Mouse (Mus musculus) neural tube, embryonic 13.5 days (tissue): ENCODE results near the gene Gpn2. TPM values are rescaled to one million over a fixed set of nuclear protein-coding genes. Genes with fewer than 3 reads are reported as not detected.
A peak's percentile ranks its signal among the peaks of the same experiment; 100 is the strongest.

ENCODE experiments used
- ATAC-seq: fragments of 200-750 bp; cut with Nextera tagmentation; 2 replicates; pipeline ENCODE4 v1.8.0; 2017; ENCODE audit warnings: low read depth, mild to moderate bottlenecking, moderate TSS enrichment, moderate library complexity
- H3K27ac ChIP-seq: fragments of 300-500 bp; sonication (generic); replicated peaks from 2 replicates; pipeline ENCODE4 v1.5.1; 2015; ENCODE audit warnings: moderate library complexity, mild to moderate bottlenecking, inconsistent platforms
- H3K27me3 ChIP-seq: fragments of 300-500 bp; sonication (generic); 2 replicates; pipeline ENCODE4 v1.6.1; 2015; ENCODE audit warnings: mild to moderate bottlenecking, inconsistent platforms
- H3K36me3 ChIP-seq: fragments of 300-500 bp; sonication (generic); 2 replicates; pipeline ENCODE4 v1.6.1; 2015; ENCODE audit warnings: mild to moderate bottlenecking, inconsistent platforms
- H3K4me1 ChIP-seq: fragments of 300-500 bp; sonication (generic); replicated peaks from 2 replicates; pipeline ENCODE4 v1.6.1; 2015; ENCODE audit warnings: inconsistent platforms
- H3K4me2 ChIP-seq: fragments of 300-500 bp; sonication (generic); 2 replicates; pipeline ENCODE4 v1.6.1; 2015; ENCODE audit warnings: inconsistent platforms, mild to moderate bottlenecking, moderate library complexity
- H3K4me3 ChIP-seq: fragments of 300-500 bp; sonication (generic); 2 replicates; pipeline ENCODE4 v1.5.1; 2015; ENCODE audit warnings: mild to moderate bottlenecking, inconsistent platforms
- H3K9ac ChIP-seq: fragments of 300-500 bp; sonication (generic); 2 replicates; pipeline ENCODE4 v1.6.1; 2015; ENCODE audit warnings: moderate library complexity, mild to moderate bottlenecking, inconsistent platforms
- H3K9me3 ChIP-seq: fragments of 300-500 bp; sonication (generic); 2 replicates; pipeline ENCODE4 v1.6.1; 2016; ENCODE audit warnings: inconsistent platforms
- WGBS: fragments of 180-500 bp; shearing (Covaris S2); methylation state at CpG from one replicate; pipeline ENCODE4 v1.1.7; 2015; 5-methylcytosine and 5-hydroxymethylcytosine counted together
- polyA plus RNA-seq: library from polyadenylated mRNA; unstranded; fragments of >200 nt; fragmentation: Nextera tagmentation; extraction: Ambion mirVana; gene quantifications from 2 replicates; pipeline ENCODE4 v1.2.1, GENCODE M21; 2015

Gene Gpn2
- polyA plus RNA-seq, 1 experiment from 2014 or later = 17.7 TPM

DNA sequence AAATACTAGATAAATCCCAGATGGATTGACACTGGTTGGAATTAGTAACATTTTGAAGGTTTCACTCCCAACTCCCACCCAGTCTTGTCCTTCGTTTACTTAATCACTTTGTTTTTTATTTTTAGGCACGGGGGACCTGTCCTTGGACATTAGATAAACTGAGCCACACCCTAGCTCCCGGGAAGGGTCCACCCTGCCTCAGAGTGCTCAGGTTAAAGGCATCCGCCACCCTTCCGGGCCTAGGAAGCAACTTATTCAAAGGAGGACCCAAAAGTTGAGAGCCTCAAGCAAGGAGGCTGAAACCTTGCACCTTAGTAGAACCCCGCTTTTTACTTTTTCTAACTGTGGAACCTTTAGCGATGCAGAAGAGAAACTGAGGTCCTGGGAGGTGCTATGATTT, 15.0 kb downstream of the Gpn2 start:
- 29% methylated on average over 7 of the region's 7 CpGs for WGBS
- peak overlapping the region; percentile 44 for H3K4me3 ChIP-seq
- no peaks in the 10 kb centered on the region for H3K9me3 ChIP-seq
- no peak for ATAC-seq
- H3K27ac ChIP-seq = no peak overlapping the region
- peaks cover 69% of the 10 kb centered on the region for H3K27me3 ChIP-seq
- peaks cover 18% of the 10 kb centered on the region for H3K4me1 ChIP-seq
- peaks cover 11% of the 10 kb centered on the region for H3K36me3 ChIP-seq
- peak overlapping the region; percentile 61 for H3K9ac ChIP-seq
- peak overlapping the region; percentile 67 for H3K4me2 ChIP-seq

DNA sequence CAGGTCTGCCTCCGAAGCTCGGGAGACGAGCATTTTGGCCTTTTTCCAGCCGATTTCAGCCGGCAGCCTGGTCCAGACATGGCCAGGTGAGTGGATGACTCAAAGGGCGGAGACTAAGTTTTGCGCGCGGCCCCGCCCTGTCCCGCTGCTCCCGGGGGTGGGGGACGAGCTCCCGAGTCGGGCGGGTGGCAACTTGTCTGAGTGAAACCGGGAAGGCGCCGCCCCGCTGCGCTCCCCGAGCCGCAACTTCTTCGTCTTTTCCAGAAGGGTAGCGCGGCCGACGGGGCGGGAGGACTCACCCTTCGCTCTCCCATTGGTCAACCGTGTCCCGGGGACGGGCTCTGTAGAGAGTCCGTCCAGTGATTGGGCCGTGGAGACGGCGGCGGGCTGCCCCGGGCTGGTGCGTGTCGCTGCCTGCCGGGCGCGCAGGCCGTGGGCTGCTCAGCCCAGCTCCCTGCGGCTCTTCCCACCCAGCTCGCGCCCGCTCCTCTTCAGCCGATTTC, 15.5 kb downstream of the Gpn2 start:
- H3K9ac ChIP-seq = peak overlapping the region; percentile 61
- ATAC-seq = peak; percentile 94
- peak overlapping the region; percentile 67 for H3K4me2 ChIP-seq
- H3K4me3 ChIP-seq = peak overlapping the region; percentile 44
- no peaks in the 10 kb centered on the region for H3K9me3 ChIP-seq
- H3K36me3 ChIP-seq = peaks cover 14% of the 10 kb centered on the region
- WGBS = under 1% methylated on average over 50 of the region's 50 CpGs
- peaks cover 69% of the 10 kb centered on the region for H3K27me3 ChIP-seq
- no peak overlapping the region for H3K27ac ChIP-seq
- peaks cover 18% of the 10 kb centered on the region for H3K4me1 ChIP-seq

DNA sequence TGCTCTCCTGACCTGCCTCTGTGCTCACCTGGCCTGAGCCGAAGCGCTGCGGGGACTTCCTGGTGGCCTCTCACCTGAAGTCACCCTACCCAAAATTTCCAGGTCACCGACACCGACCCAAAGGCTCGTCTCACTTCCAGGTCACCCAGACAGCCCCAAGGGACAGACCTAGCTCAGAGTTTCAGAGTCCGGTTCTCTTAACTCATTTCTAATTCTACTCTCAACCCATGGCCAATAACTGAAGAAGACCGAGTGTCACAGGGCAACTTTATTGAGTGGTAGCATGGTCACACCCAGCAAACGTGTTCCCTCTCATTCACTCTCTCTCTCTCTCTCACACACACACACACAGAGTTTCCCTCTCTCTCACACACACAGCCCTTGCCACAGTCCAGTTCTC, 16.1 kb downstream of the Gpn2 start:
- Histone ChIP-seq H3K4me1 (peaks cover 18% of the 10 kb centered on the region), H3K9ac (no peak overlapping the region), H3K27me3 (peaks cover 69% of the 10 kb centered on the region), H3K36me3 (peaks cover 17% of the 10 kb centered on the region), H3K9me3 (no peaks in the 10 kb centered on the region), H3K4me2 (peak overlapping the region; percentile 67), H3K4me3 (peak overlapping the region; percentile 44), H3K27ac (no peak overlapping the region)
- 19% methylated on average over 9 of the region's 9 CpGs for WGBS
- ATAC-seq = no peak

DNA sequence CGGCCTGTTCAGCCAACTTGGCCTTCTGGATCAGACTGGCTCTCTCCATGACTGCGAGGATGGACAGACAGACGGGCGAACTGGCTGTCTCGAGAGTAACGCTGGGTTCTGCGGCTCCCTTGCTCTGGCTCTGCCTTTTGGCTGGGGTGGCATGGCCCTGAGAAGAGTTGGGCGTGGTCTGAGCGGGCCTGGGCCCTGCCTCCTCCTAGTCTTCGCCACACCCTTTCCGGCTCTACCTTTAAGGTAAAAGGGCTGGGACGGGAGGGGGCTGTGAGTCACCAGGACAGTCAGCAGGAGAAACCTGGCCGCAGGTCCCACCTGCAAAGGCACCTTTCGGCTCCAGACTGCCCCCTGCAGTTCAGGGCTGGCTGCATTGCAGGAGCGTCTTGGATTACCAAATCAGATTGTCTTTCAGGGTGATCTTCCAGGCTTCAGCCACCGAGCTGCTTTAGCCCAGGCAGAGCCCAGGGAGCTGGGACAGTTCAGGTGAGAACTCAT, 17.6 kb downstream of the Gpn2 start, which contains the start of gene Sfn:
TSS of gene Sfn (minus strand) at position 448 of the 498 bp plus-strand sequence.
- WGBS = under 1% methylated on average over 16 of the region's 16 CpGs
- Histone ChIP-seq H3K9ac (no peak within 1 kb of the TSS), H3K9me3 (no peaks in the 10 kb centered on the region), H3K27ac (no peak within 1 kb of the TSS), H3K4me3 (no peak within 1 kb of the TSS), H3K4me1 (peaks cover 18% of the 10 kb centered on the region), H3K27me3 (peaks cover 69% of the 10 kb centered on the region), H3K4me2 (peak within 1 kb of the TSS; percentile 12; the same call in 1 of the 2 replicates), H3K36me3 (peaks cover 32% of the 10 kb centered on the region)
- no peak for ATAC-seq

DNA sequence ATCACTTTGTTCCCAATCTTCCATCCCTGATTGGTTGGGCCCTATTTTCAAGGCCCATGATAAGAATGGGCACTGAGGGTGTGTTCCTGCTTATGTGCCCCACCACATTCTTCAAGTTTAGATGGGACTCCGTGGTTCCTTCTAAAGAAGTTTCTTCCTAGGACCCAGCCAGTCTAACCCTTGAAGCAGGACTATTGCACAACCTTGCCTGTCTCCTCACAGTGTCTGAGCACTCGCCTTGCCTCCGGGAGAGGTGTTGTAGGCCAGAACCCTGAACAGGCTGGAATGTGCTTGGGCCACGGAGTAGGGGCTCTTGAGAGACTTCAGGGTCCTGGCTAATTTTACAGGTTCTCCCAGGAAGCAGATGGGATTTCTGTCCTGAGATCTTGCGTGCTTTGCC, 18.9 kb downstream of the Gpn2 start:
- Histone ChIP-seq H3K9me3 (no peaks in the 10 kb centered on the region), H3K27me3 (peaks cover 58% of the 10 kb centered on the region), H3K27ac (no peak overlapping the region), H3K4me1 (peaks cover 18% of the 10 kb centered on the region), H3K36me3 (peaks cover 43% of the 10 kb centered on the region), H3K4me3 (no peak overlapping the region), H3K4me2 (no peak overlapping the region), H3K9ac (no peak overlapping the region)
- ATAC-seq = no peak
- WGBS = 90% methylated on average over 5 of the region's 5 CpGs

DNA sequence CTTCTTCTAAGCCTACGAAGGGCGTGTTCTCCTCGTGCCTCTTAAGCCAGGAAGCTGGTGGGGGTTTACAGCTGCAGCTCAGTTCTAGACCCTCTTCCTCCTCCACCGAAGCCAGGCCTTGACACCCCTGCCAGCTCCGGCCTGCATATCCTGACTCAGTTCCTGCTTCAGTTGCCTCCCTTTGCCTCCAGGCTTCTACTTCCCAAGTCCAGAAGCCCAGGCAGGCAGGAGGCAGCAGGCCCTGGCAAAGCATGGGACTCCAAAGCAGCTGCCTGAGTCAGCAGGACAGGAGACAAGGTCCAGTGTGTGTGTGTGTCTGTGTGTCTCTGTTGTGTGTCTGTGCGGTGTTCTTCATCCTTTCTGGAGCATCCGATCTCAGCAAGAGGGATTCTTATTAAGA, 20.0 kb downstream of the Gpn2 start:
- 88% methylated on average over 7 of the region's 7 CpGs for WGBS
- peaks cover 47% of the 10 kb centered on the region for H3K27me3 ChIP-seq
- H3K4me1 ChIP-seq = peaks cover 16% of the 10 kb centered on the region
- H3K4me2 ChIP-seq = no peak overlapping the region
- no peak overlapping the region for H3K9ac ChIP-seq
- H3K9me3 ChIP-seq = no peaks in the 10 kb centered on the region
- H3K4me3 ChIP-seq = no peak overlapping the region
- H3K36me3 ChIP-seq = peaks cover 52% of the 10 kb centered on the region
- ATAC-seq = no peak
- H3K27ac ChIP-seq = no peak overlapping the region

DNA sequence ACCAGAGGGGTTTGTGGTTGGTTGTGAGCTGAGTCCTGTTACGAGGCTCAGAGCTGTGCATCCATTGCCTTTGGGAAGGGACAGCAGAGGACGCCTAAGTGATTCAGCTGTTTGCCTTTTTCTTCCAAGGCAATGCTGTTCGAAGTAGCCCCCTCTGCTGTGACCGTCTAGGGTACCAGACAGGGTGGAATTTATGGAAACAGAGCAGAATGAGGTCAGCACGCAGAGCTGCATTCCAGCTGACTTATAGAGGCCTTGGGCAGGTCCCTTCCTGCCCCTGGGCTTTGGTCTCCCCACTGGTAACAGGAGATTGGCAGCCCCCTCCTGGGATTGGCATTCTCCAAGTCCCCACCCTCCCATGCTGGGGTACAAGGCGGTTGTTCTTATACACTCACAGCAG, 20.7 kb downstream of the Gpn2 start:
- Histone ChIP-seq H3K4me2 (no peak overlapping the region), H3K9me3 (no peaks in the 10 kb centered on the region), H3K4me1 (peaks cover 10% of the 10 kb centered on the region), H3K9ac (no peak overlapping the region), H3K27ac (no peak overlapping the region), H3K4me3 (no peak overlapping the region), H3K36me3 (peaks cover 57% of the 10 kb centered on the region), H3K27me3 (peaks cover 40% of the 10 kb centered on the region)
- no peak for ATAC-seq
- WGBS = 66% methylated on average over 6 of the region's 6 CpGs

DNA sequence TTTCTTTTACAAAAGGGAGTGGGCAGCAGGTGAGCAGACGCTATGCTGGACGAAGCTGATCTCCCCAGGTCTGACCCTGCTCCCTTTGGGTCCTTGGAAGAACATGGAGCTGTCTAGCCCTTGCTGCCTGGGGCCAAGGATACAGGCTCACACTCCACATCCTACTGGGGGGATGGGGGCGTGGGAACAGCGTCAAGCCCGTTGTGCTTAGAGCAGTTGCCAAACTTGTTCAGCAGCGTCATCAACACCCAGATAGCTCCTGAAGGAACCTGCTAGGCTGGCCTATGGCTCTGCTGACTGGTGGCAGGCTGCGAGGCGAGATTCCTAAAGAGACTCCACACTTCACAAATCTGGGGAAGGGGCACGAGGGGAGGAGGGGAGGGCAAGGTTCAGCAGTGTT, 21.2 kb downstream of the Gpn2 start:
- WGBS = 58% methylated on average over 9 of the region's 9 CpGs

DNA sequence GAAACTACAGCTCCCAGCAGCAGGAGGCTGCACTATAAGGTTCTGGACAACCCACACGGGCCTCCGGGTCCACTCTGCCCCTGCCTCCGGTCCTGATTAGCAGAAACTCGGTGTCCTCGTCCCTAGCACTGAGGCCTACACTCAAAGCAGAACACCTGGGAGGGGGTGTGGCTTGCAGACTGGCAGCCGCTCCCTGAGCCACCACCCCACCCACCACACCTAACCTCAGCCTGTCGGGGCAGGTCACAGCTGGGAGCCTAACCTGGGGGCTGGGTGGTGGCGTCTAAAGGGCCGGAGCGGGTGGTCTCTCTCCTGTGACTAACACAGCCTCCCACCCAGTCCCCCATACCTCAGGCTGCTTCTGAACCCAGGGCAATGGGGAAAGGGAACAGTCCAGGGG, 23.1 kb downstream of the Gpn2 start:
- H3K4me2 ChIP-seq = no peak overlapping the region
- no peaks in the 10 kb centered on the region for H3K4me1 ChIP-seq
- peaks cover 17% of the 10 kb centered on the region for H3K27me3 ChIP-seq
- H3K4me3 ChIP-seq = no peak overlapping the region
- H3K36me3 ChIP-seq = peaks cover 78% of the 10 kb centered on the region
- H3K27ac ChIP-seq = no peak overlapping the region
- no peaks in the 10 kb centered on the region for H3K9me3 ChIP-seq
- H3K9ac ChIP-seq = no peak overlapping the region
- ATAC-seq = no peak
- WGBS = 88% methylated on average over 10 of the region's 10 CpGs

More for the DNA sequence above, 21.2 kb downstream of the Gpn2 start:
- Histone ChIP-seq H3K4me2 (no peak overlapping the region), H3K9ac (no peak overlapping the region), H3K4me1 (0 out of 2 replicates have a peak, but pooled peaks cover 5% of the 10 kb centered on the region), H3K36me3 (peaks cover 61% of the 10 kb centered on the region), H3K9me3 (no peaks in the 10 kb centered on the region), H3K27ac (no peak overlapping the region), H3K27me3 (peaks cover 36% of the 10 kb centered on the region), H3K4me3 (no peak overlapping the region)
- no peak for ATAC-seq

DNA sequence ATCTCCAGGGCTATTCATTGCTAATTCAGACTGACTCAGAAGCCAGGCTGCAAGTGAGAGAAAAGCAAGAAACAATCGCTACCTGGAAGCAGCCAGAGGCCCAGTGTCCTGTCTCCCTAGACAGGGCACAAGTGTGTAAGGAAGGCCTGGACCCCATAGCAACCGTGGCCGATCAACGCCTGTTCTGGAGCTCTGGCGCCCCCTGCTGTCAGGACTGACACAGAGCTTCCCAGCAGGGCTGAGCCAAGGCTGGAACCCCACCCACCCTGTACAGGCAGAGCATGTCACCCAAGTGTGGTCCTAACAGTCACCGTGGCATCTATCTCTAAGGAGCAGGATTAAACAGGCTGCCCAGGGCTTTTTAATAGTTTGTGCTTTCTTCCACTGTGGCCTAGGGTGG, 25.6 kb downstream of the Gpn2 start:
- no peak overlapping the region for H3K9ac ChIP-seq
- H3K27me3 ChIP-seq = no peaks in the 10 kb centered on the region
- 23% methylated on average over 6 of the region's 6 CpGs for WGBS
- H3K27ac ChIP-seq = no peak overlapping the region
- no peaks in the 10 kb centered on the region for H3K9me3 ChIP-seq
- H3K4me2 ChIP-seq = no peak overlapping the region
- 0 out of 2 replicates have a peak, but pooled peaks cover 3% of the 10 kb centered on the region for H3K4me1 ChIP-seq
- ATAC-seq = no peak
- no peak overlapping the region for H3K4me3 ChIP-seq
- H3K36me3 ChIP-seq = peaks cover 89% of the 10 kb centered on the region

DNA sequence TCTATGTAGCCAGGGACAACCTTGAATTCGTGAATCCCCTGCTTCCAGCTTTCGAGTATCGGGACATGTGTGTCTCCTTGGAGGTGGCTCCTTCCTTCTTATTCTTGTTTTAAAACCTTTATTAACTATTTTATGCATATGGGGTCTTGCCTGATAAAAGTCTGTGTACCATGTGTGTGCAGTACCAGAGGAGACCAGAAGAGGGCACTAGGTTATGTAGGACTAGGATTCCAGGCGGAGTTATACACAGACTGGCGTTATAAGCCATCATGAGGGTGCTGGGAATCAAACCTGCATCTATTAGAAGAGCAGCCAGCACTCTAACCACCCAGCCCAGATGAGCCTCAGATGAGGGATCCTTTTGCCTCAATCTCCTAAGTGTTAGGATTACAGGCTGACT, 27.7 kb downstream of the Gpn2 start:
- H3K9me3 ChIP-seq = no peaks in the 10 kb centered on the region
- no peak overlapping the region for H3K4me3 ChIP-seq
- no peak for ATAC-seq
- H3K9ac ChIP-seq = no peak overlapping the region
- H3K27me3 ChIP-seq = no peaks in the 10 kb centered on the region
- peaks cover 79% of the 10 kb centered on the region for H3K36me3 ChIP-seq
- no peak overlapping the region for H3K4me2 ChIP-seq
- 94% methylated on average over 5 of the region's 5 CpGs for WGBS
- 0 out of 2 replicates have a peak, but pooled peaks cover 3% of the 10 kb centered on the region for H3K4me1 ChIP-seq
- H3K27ac ChIP-seq = no peak overlapping the region

DNA sequence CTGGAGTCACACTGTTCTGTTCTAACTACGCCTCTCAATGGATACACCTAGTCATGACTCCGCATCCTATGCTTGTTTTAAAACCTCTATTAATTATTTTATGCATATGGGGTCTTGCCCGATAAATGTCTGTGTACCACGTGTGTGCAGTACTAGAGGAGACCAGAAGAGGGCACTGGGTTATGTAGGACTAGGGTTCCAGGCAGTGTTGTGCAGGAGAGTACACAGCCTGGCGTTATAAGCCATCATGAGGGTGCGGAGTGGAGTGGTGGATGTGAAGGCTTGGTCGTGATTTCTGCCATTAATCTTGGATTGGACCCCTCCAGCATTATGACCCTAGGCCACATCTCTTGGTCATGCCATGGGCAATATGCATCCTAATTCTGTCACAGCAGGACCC, 28.3 kb downstream of the Gpn2 start:
- no peak overlapping the region for H3K4me2 ChIP-seq
- H3K27ac ChIP-seq = no peak overlapping the region
- H3K9ac ChIP-seq = no peak overlapping the region
- 96% methylated on average over 7 of the region's 7 CpGs for WGBS
- H3K27me3 ChIP-seq = no peaks in the 10 kb centered on the region
- no peak for ATAC-seq
- 0 out of 2 replicates have a peak, but pooled peaks cover 3% of the 10 kb centered on the region for H3K4me1 ChIP-seq
- H3K9me3 ChIP-seq = no peaks in the 10 kb centered on the region
- no peak overlapping the region for H3K4me3 ChIP-seq
- peaks cover 77% of the 10 kb centered on the region for H3K36me3 ChIP-seq

DNA sequence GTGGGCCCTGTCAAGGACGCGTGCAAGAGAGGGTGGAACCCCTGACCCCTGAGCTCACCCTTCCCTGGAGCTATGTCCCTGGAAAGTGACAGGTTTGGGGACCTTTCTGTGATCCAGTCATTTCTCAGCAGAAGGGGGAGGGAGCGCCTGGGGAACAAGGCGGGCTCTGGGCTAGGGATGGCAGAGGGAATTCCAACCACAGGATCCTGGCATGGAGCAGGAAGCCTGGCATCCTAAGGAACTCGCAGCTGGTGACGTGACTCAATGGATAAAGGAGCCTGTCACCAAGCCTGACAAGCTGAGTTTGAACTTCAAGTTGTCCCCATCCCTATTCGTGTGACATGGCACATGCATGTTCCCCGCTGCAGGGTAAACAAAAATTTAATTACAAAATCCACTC, 28.9 kb downstream of the Gpn2 start:
- Histone ChIP-seq H3K27me3 (no peaks in the 10 kb centered on the region), H3K4me2 (no peak overlapping the region), H3K27ac (no peak overlapping the region), H3K9ac (no peak overlapping the region), H3K4me1 (0 out of 2 replicates have a peak, but pooled peaks cover 3% of the 10 kb centered on the region), H3K9me3 (no peaks in the 10 kb centered on the region), H3K36me3 (peaks cover 78% of the 10 kb centered on the region), H3K4me3 (no peak overlapping the region)
- ATAC-seq = no peak
- WGBS = 94% methylated on average over 8 of the region's 8 CpGs
